Mouse (Mus musculus) liver, adult 2 months (tissue): Measurements from ENCODE around the gene Sh3rf3. TPM values are rescaled to one million over a fixed set of nuclear protein-coding genes. Genes with fewer than 3 reads are reported as not detected.

Source experiments
- DNase-seq: peaks from one replicate; pipeline ENCODE4 v3.0.0-alpha.2; 2011; ENCODE audit warnings: low read depth, low spot score; ENCODE audit errors: extremely low read depth
- H3K27ac ChIP-seq: fragments of 200-500 bp; replicated peaks from 2 replicates; pipeline ENCODE4 v1.5.1; 2012; ENCODE audit warnings: low read depth, mild to moderate bottlenecking, control low read depth, inconsistent platforms, low read length; ENCODE audit not compliant: insufficient read depth
- H3K27me3 ChIP-seq: fragments of 200-500 bp; 2 replicates; pipeline ENCODE4 v1.6.1; 2012; ENCODE audit warnings: mild to moderate bottlenecking, moderate library complexity, low read length, inconsistent platforms; ENCODE audit not compliant: control insufficient read depth, insufficient read depth
- H3K36me3 ChIP-seq: fragments of 200-500 bp; 2 replicates; pipeline ENCODE4 v1.6.1; 2012; ENCODE audit warnings: low read length, inconsistent platforms; ENCODE audit not compliant: control insufficient read depth, insufficient read depth
- H3K4me1 ChIP-seq: fragments of 200-500 bp; 2 replicates; pipeline ENCODE4 v1.6.1; 2011; ENCODE audit warnings: low read length; ENCODE audit not compliant: control insufficient read depth, insufficient read depth
- H3K4me3 ChIP-seq: fragments of 200-500 bp; 2 replicates; pipeline ENCODE4 v1.5.1; 2011; ENCODE audit warnings: low read depth, mild to moderate bottlenecking, control low read depth, low read length, moderate library complexity; ENCODE audit not compliant: insufficient read depth
- H3K79me2 ChIP-seq: fragments of 200-500 bp; 2 replicates; pipeline ENCODE4 v1.6.1; 2012; ENCODE audit warnings: inconsistent platforms, mild to moderate bottlenecking, low read length, moderate library complexity; ENCODE audit not compliant: control insufficient read depth, insufficient read depth
- H3K9ac ChIP-seq: fragments of 200-500 bp; 2 replicates; pipeline ENCODE4 v1.6.1; 2012; ENCODE audit warnings: low read depth, mild to moderate bottlenecking, control low read depth, inconsistent platforms, low read length
- CTCF ChIP-seq: fragments of 200-500 bp; IDR thresholded peaks from 2 replicates; pipeline ENCODE4 v1.5.1; 2011; ENCODE audit warnings: low read depth, low read length, control low read depth
- POLR2A ChIP-seq: fragments of 200-500 bp; IDR thresholded peaks from 2 replicates; pipeline ENCODE4 v1.6.1; 2011; ENCODE audit warnings: low read length, control low read depth; ENCODE audit not compliant: insufficient read depth; ENCODE audit errors: extremely low read depth
- WGBS: fragments of 180-500 bp; shearing (Covaris S2); methylation state at CpG from one replicate; pipeline ENCODE4 v1.1.7; 2018; 5-methylcytosine and 5-hydroxymethylcytosine counted together
- polyA plus RNA-seq: library from polyadenylated mRNA; depleted of rRNA; stranded (reverse); fragments of >200 nt; gene quantifications from 2 replicates; pipeline ENCODE4 v1.2.3, GENCODE M21; 2012
- total RNA-seq: library from RNA; depleted of rRNA; stranded (reverse); fragments of >200 nt; gene quantifications from 2 replicates; pipeline ENCODE4 v1.2.3, GENCODE M21; 2014

Gene Sh3rf3
- total and polyA plus RNA-seq, 2 experiments: not detected

GRCm38 (mm10) chr10:59077909-59078308 is 264.8 kb downstream of the Sh3rf3 start:
- Histone ChIP-seq H3K79me2 (no peaks in the 10 kb centered on the region), H3K27ac (no peak overlapping the region), H3K4me1 (no peaks in the 10 kb centered on the region), H3K4me3 (no peak overlapping the region), H3K36me3 (no peaks in the 10 kb centered on the region), H3K27me3 (no peaks in the 10 kb centered on the region), H3K9ac (no peak overlapping the region)
- DNase-seq: no peak
- 82% methylated on average over 10 of the region's 10 CpGs for WGBS
- TF ChIP-seq CTCF (no peak), POLR2A (no peak)

- TF ChIP-seq CTCF (no peak), POLR2A (no peak)
- Histone ChIP-seq H3K27ac (no peak overlapping the region), H3K36me3 (no peaks in the 10 kb centered on the region), H3K79me2 (no peaks in the 10 kb centered on the region), H3K9ac (no peak overlapping the region), H3K4me3 (no peak overlapping the region), H3K4me1 (no peaks in the 10 kb centered on the region), H3K27me3 (no peaks in the 10 kb centered on the region)
- 95% methylated on average over 5 of the region's 5 CpGs for WGBS
- DNase-seq: no peak
Measured at GRCm38 (mm10) chr10:59085604-59086003, 272.4 kb downstream of the Sh3rf3 start.

- 87% methylated on average over 5 of the region's 5 CpGs for WGBS
- Histone ChIP-seq H3K4me1 (no peaks in the 10 kb centered on the region), H3K4me3 (no peak overlapping the region), H3K9ac (no peak overlapping the region), H3K27ac (no peak overlapping the region), H3K79me2 (no peaks in the 10 kb centered on the region), H3K27me3 (no peaks in the 10 kb centered on the region), H3K36me3 (no peaks in the 10 kb centered on the region)
- TF ChIP-seq CTCF: no peak
- no peak for TF ChIP-seq POLR2A
- no peak for DNase-seq
Measured at GRCm38 (mm10) chr10:59086578-59086977, 273.4 kb downstream of the Sh3rf3 start.

GRCm38 (mm10) chr10:59089861-59090621 is 276.9 kb downstream of the Sh3rf3 start:
- TF ChIP-seq POLR2A (no peak), CTCF (no peak)
- Histone ChIP-seq H3K79me2 (no peaks in the 10 kb centered on the region), H3K9ac (no peak overlapping the region), H3K27ac (no peak overlapping the region), H3K27me3 (no peaks in the 10 kb centered on the region), H3K36me3 (no peaks in the 10 kb centered on the region), H3K4me1 (no peaks in the 10 kb centered on the region), H3K4me3 (no peak overlapping the region)
- WGBS: 75% methylated on average over 14 of the region's 14 CpGs
- no peak for DNase-seq

GRCm38 (mm10) chr10:59090622-59090971 is 277.4 kb downstream of the Sh3rf3 start:
- Histone ChIP-seq H3K4me3 (no peak overlapping the region), H3K4me1 (no peaks in the 10 kb centered on the region), H3K9ac (no peak overlapping the region), H3K27ac (no peak overlapping the region), H3K79me2 (no peaks in the 10 kb centered on the region), H3K36me3 (no peaks in the 10 kb centered on the region), H3K27me3 (no peaks in the 10 kb centered on the region)
- WGBS: 85% methylated on average over 7 of the region's 7 CpGs
- DNase-seq: no peak
- TF ChIP-seq POLR2A (no peak), CTCF (no peak)

GRCm38 (mm10) chr10:59091556-59091955 is 278.4 kb downstream of the Sh3rf3 start:
- DNase-seq: no peak
- Histone ChIP-seq H3K4me1 (no peaks in the 10 kb centered on the region), H3K27me3 (no peaks in the 10 kb centered on the region), H3K79me2 (no peaks in the 10 kb centered on the region), H3K27ac (no peak overlapping the region), H3K36me3 (no peaks in the 10 kb centered on the region), H3K9ac (no peak overlapping the region), H3K4me3 (no peak overlapping the region)
- TF ChIP-seq POLR2A (no peak), CTCF (no peak)
- 81% methylated on average over 8 of the region's 8 CpGs for WGBS
